Mouse (Mus musculus): ENCODE measurements at regions not wholly inside any gene's neighbourhood (a gene's known extent, or its start where the extent isn't known, plus 50 kb on each side); places are given as distances from the start of the nearest gene placed in this dataset.
"Not testable (repeated sequence)": the region's sequence is repeated elsewhere in the genome, so short reads cannot be mapped to it uniquely, and the experiment has no call there.

GRCm38 (mm10) chr13:97396286-97396685 lies 155.4 kb downstream of the Enc1 start:
- not testable (repeated sequence) for DNase-seq (ENCODE audit: low spot score in 2 of 2)

- no peak for DNase-seq (ENCODE audit: low spot score in 2 of 2)
Observed at GRCm38 (mm10) chr13:97394756-97395454, 154.0 kb downstream of the Enc1 start.

GRCm38 (mm10) chr13:97394071-97394470 lies 153.2 kb downstream of the Enc1 start:
- DNase-seq (ENCODE audit: low spot score in 2 of 2) = no peak

GRCm38 (mm10) chr13:97393456-97393855 lies 152.6 kb downstream of the Enc1 start:
- no peak for DNase-seq (ENCODE audit: low spot score in 2 of 2)

- no peak for DNase-seq (ENCODE audit: low spot score in 2 of 2)
Observed at GRCm38 (mm10) chr13:97390449-97390930, 149.6 kb downstream of the Enc1 start.

GRCm38 (mm10) chr13:97388851-97389479 lies 148.1 kb downstream of the Enc1 start:
- DNase-seq (ENCODE audit: low spot score in 2 of 2) = no peak

- no peak for DNase-seq (ENCODE audit: low spot score in 2 of 2)
Observed at GRCm38 (mm10) chr13:97386511-97386910, 145.6 kb downstream of the Enc1 start.

- DNase-seq (ENCODE audit: low spot score in 2 of 2) = no peak
Observed at GRCm38 (mm10) chr13:97385531-97385930, 144.6 kb downstream of the Enc1 start.

GRCm38 (mm10) chr13:97384091-97384777 lies 143.3 kb downstream of the Enc1 start:
- DNase-seq (ENCODE audit: low spot score in 2 of 2) = no peak

- no peak for DNase-seq (ENCODE audit: low spot score in 2 of 2)
Observed at GRCm38 (mm10) chr13:97383351-97383750, 142.4 kb downstream of the Enc1 start.

- no peak for DNase-seq (ENCODE audit: low spot score in 2 of 2)
Observed at GRCm38 (mm10) chr13:97380366-97380765, 139.5 kb downstream of the Enc1 start.

GRCm38 (mm10) chr13:97376232-97376523 lies 135.3 kb downstream of the Enc1 start:
- DNase-seq (ENCODE audit: low spot score in 2 of 2) = no peak

GRCm38 (mm10) chr13:97375501-97376231 lies 134.8 kb downstream of the Enc1 start:
- DNase-seq (ENCODE audit: low spot score in 2 of 2) = no peak

GRCm38 (mm10) chr13:97372348-97372747 lies 131.4 kb downstream of the Enc1 start:
- no peak for DNase-seq (ENCODE audit: low spot score in 2 of 2)

GRCm38 (mm10) chr13:97371200-97371599 lies 130.3 kb downstream of the Enc1 start:
- no peak for DNase-seq (ENCODE audit: low spot score in 2 of 2)

GRCm38 (mm10) chr13:97366723-97367122 lies 125.8 kb downstream of the Enc1 start:
- no peak for DNase-seq (ENCODE audit: low spot score in 2 of 2)

GRCm38 (mm10) chr13:97365557-97366244 lies 124.8 kb downstream of the Enc1 start:
- no peak for DNase-seq (ENCODE audit: low spot score in 2 of 2)

- DNase-seq (ENCODE audit: low spot score in 2 of 2) = no peak
Observed at GRCm38 (mm10) chr13:97365004-97365403, 124.1 kb downstream of the Enc1 start.

GRCm38 (mm10) chr13:97363765-97364164 lies 122.9 kb downstream of the Enc1 start:
- DNase-seq (ENCODE audit: low spot score in 2 of 2) = no peak

- no peak for DNase-seq (ENCODE audit: low spot score in 2 of 2)
Observed at GRCm38 (mm10) chr13:97363214-97363613, 122.3 kb downstream of the Enc1 start.

- DNase-seq (ENCODE audit: low spot score in 2 of 2) = no peak
Observed at GRCm38 (mm10) chr13:97360551-97360950, 119.6 kb downstream of the Enc1 start.
